Mouse (Mus musculus): ENCODE measurements around the gene Nos1. TPM values are rescaled to one million over a fixed set of nuclear protein-coding genes. Genes with fewer than 3 reads are reported as not detected.

The Nos1 gene
- total RNA-seq, 2 experiments from 2014 or later: 30.4 to 31.3 TPM

DNA sequence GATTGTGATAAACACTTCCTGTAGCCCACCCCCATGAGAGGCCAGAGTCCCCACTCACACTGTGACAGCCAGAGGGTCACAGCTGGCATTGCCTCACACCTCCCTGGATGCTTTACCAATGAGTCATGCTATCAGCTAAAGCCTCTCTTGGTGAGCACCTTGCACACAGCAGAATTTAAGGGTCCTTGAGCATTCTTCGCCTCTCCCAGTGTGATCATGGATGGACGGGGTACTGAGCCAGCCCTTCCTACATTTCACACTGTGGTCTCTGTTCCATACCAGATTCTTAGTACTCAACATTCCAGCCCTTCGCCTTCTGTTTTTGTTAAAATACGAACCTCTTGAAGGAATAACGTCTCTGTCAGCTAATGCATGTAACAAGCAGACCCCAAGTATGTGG lies 113.2 kb downstream of the Nos1 start:
- no peak for DNase-seq (ENCODE audit: low spot score in 2 of 2)

GRCm38 (mm10) chr5:117898055-117898806 lies 117.4 kb downstream of the Nos1 start:
- DNase-seq (ENCODE audit: low spot score in 2 of 2): no peak

GRCm38 (mm10) chr5:117899361-117899760 lies 118.5 kb downstream of the Nos1 start:
- DNase-seq (ENCODE audit: low spot score in 2 of 2): no peak

- no peak for DNase-seq (ENCODE audit: low spot score in 2 of 2)
These were observed 120.3 kb downstream of the Nos1 start for GRCm38 (mm10) chr5:117900921-117901705.

DNA sequence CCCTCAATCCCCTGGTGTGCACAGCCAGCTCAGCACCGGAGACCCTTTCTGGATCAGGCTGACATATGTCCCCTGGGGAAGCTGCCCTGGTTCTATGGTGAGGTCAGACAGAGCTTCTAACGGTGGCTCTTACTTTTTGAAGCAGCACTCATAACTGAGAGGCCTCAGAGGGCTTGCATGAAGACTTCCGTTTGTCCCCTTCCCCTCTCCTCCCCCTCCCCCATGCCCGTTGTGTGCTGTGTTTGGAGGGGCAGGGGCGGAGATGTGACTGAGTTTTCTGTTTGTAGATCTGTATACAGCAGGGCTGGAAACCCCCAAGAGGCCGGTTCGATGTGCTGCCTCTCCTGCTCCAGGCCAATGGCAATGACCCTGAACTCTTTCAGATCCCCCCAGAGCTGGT lies 122.7 kb downstream of the Nos1 start:
- DNase-seq (ENCODE audit: low spot score in 2 of 2): no peak

- DNase-seq (ENCODE audit: low spot score in 2 of 2): no peak
These were observed 124.9 kb downstream of the Nos1 start for GRCm38 (mm10) chr5:117905728-117906127.

DNA sequence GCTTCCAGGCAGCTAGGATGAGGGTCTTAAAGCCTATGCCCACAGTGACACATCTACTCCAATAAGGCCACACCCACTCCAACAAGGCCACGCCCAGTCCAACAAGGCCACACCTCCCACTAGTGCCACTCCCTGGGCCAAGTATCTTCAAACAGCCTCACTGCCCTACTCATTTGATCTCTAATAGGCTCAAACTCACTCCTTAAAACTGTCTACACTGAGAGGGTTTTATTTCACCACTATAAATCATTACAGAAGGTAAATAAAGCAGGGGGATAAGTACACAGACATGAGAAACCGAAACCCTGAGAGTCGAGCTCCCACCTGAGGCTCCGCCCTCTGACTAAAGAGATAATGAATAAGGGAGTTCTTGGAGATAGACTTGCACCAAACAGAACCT lies 128.7 kb downstream of the Nos1 start:
- DNase-seq (ENCODE audit: low spot score in 2 of 2): no peak

- DNase-seq (ENCODE audit: low spot score in 2 of 2): no peak
These were observed 135.5 kb downstream of the Nos1 start for GRCm38 (mm10) chr5:117916349-117916748.

GRCm38 (mm10) chr5:117916906-117917305 lies 136.1 kb downstream of the Nos1 start:
- DNase-seq (ENCODE audit: low spot score in 2 of 2): no peak

DNA sequence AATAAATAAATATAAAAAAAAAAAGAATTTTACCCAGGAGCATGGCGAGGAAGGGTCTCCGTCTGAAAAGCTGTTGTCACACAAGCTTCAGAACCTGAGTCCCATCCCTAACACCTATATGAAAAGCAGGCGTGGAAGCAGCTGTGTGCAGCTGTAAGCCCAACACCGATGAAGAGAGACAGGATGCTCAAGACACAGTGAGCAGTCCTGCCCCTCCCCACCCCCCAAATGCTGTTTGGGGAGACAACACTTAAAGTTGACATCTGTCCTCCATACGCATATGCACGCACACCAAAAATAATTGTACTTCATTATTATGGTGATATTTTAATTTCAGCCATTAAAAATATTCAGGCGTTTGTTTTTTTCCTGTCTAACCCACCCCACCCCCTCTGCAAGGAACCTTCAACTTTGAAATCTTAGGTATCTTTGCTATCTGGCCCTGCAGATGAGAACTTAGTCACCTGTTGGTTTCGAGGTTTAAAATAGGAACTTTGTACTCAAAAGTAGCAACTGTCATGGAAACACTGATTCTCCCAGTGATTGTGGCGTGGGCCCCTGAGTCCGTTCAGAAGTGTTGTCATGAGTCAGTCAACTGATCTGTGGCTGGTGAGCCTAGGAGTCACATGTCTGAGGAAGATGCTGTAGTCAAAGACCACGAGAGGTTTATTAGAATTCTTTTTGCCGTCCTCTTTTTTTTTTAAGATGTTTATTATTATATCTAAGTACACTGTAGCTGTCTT lies 141.1 kb downstream of the Nos1 start:
- no peak for DNase-seq (ENCODE audit: low spot score in 2 of 2)

DNA sequence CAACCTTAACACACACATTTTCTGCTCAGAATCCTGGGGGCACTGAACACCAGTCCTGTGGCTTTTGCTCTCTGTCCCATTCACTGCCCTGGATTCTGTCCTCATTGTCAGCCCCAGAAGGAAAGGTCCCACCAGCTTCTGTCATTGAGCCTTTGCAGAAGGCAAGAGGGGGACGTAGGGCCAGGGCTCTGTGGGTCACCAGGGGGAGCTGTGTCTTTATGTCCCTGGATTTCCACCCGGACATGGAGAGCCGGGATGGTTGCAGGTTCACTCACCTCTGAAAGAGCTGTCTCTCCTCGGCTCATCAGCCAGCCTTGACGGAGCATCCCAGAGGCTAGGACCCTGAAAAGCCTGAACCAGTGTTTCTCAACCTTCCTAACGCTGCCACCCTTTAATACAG lies 142.9 kb downstream of the Nos1 start:
- no peak for DNase-seq (ENCODE audit: low spot score in 2 of 2)

- DNase-seq (ENCODE audit: low spot score in 2 of 2): no peak
These were observed 147.7 kb downstream of the Nos1 start for GRCm38 (mm10) chr5:117928553-117928952.

DNA sequence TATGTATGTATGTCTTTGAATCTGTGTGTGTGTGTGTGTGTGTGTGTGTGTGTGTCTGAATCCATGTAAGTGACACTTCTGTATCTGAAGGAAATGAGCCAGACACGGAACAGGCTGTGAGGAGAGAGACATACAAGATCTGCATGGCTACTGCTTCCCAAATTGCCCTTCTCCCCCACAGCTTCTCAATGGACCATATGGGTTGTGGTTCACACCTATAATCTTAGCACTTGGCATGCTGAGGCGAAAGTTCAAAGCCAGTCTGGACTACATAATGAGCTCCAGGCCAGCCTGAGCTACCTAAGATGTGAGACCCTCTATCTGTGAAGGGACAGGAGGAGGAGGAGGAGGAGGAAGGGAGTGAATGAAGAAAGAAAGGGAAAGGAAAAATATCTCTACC lies 151.4 kb downstream of the Nos1 start:
- no peak for DNase-seq (ENCODE audit: low spot score in 2 of 2)

- DNase-seq (ENCODE audit: low spot score in 2 of 2): peak; percentile 95 to 96
These were observed 152.0 kb downstream of the Nos1 start for GRCm38 (mm10) chr5:117932862-117933261.

DNA sequence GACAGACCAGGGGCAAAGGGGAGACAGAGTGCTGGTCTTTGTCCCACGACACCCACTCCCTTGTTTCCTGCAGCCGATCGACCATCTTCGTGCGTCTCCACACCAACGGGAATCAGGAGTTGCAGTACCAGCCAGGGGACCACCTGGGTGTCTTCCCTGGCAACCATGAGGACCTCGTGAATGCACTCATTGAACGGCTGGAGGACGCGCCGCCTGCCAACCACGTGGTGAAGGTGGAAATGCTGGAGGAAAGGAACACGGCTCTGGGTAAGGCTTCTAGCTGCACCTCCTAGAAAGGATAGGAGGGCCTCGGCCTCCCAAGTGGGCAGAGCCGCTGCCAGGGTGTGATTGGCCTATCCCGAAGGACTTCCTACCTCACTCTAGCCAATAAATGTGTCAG lies 155.5 kb downstream of the Nos1 start:
- no peak for DNase-seq (ENCODE audit: low spot score in 2 of 2)

DNA sequence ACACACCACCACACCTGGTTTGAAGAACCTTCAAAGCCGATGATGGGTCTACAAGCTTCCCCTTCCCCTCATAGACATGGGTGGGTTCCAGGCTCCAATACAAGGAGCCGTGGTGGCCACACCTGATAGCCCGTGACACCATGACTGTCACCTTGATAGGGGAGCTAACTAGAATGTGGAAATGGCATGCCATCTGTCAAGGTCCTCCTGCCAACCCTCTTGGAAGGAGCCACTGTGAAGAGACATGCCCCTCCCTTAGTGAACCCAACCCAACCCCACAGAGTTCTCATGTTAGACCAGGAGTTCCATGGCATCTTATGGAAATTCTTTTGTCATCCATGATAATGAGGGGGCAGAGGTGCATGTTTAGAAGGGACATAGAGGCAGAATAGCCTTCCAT lies 156.4 kb downstream of the Nos1 start:
- DNase-seq (ENCODE audit: low spot score in 2 of 2): no peak

DNA sequence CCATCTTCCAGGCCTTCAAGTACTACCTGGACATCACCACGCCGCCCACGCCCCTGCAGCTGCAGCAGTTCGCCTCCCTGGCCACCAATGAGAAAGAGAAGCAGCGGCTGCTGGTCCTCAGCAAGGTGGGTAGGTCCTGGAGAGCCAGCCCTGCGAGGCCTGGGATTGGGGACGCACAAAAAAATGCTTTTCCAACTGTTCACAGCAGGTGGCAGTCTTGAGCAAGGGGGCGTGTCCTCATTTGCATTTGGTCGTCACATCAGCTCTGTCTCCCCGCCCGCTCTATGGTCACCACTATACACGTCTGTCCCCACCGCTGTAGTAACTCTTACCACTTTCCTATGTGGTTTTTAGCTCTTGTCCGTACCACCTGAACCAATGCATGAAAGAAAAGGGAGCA lies 157.3 kb downstream of the Nos1 start:
- DNase-seq (ENCODE audit: low spot score in 2 of 2): peak; percentile 67 to 68

DNA sequence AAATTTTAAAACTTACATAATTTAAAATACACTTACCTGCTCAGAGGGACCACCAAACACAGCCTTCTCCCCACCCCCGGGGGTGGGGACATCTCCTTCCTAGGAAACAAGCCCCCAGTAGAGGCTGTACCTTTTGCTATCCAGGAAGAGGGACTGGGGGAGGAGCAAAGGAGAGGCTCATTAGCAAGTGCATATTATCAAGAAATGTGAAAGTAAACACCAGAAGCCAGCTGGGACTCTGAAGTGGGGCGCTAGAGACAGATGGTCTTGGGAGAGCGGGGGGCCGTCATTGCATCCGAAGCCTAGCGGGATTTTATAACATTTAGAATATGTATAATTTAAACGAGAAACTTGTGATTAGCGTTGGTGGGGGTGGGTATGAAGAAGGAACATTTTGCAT lies 158.6 kb downstream of the Nos1 start:
- no peak for DNase-seq (ENCODE audit: low spot score in 2 of 2)

DNA sequence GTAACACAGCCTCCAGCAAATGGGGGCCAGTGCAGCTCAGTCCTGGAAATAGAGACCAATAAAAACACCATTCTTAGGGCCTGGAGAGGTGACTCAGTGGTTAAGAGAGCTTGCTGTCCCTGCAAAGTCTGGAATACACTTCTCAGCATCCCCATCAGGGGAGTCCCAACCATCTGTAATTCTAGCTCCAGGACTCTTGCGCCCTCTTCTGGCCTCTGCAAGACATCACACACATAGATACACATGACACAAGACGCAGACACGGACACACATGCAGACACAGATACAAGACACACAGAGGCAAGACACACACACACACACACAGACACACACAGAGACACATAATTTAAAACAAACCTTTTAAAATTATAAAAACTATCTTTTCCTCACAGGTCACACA lies 160.7 kb downstream of the Nos1 start:
- no peak for DNase-seq (ENCODE audit: low spot score in 2 of 2)

DNA sequence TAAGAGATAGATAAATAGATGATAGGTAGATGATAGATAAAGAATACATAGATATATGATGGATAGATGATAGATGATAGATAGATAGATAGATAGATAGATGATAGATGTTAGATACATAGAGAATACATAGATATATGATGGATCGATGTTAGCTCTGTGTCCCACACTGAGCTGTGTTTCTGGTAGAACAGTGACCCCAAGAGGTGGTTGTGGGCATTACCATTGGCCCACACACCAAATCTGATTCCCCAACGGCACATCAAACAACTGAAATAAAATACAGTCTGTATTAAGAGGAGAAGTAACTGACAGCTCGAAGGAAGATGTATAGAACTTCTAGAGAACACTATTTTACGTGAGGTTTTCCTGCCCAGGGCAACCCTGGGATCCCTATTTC lies 165.8 kb downstream of the Nos1 start:
- peak; percentile 72 to 80 for DNase-seq (ENCODE audit: low spot score in 2 of 2)

DNA sequence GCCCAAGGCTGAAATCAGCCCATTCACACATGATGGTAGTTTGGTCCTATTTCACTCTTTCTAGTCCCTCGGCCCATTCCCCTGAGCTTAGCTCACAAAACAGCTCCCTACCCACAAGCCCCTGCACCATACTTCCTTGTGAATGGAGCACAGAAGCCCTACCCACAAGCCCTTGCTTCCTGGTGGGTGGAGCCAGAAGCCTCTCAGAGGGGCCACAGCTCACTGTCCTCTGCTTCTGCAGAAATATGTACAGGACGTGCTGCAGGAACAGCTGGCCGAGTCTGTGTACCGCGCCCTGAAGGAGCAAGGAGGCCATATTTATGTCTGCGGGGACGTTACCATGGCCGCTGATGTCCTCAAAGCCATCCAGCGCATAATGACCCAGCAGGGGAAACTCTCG lies 168.6 kb downstream of the Nos1 start:
- no peak for DNase-seq (ENCODE audit: low spot score in 2 of 2)

GRCm38 (mm10) chr5:117953893-117954292 lies 173.1 kb downstream of the Nos1 start:
- no peak for DNase-seq (ENCODE audit: low spot score in 2 of 2)

Measured in layer of hippocampus, postnatal 10 days (tissue).